12 mouse cellular contexts compared by ENCODE assay signal in the genomic region with DNA sequence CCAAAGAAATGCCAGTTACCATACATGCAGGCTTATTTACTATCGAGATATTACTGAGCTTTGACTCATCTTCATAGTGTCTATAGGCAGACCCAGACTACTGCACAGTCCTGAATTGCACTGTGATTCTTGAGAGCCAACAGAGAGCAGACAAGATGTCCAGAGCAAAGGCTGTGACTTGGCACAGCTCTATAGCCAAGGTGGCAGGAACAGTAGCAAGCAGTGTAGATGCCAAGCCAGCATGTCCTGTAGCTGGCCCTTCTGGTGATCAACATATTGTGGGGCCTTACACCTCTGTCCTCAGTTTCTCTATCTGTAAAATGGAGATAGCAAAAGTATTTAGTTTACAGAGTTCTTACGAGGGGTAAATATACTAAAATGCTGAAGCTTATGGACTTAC.
"Had no signal": no experiment of that assay in that cellular context is flagged by ENCODE, and none has a peak within 500 bp of the region (broad histone marks: within the 10 kb centered on the region; RNA-seq: fewer than 3 reads in every experiment).

No protein-coding gene starts in this region.

- H3K4me2 ChIP-seq: lung, embryonic 14.5 days; midbrain, embryonic 11.5 days; midbrain, embryonic 13.5 days; midbrain, embryonic 15.5 days; neural tube, embryonic 12.5 days had no signal

- H3K9ac ChIP-seq: lung, embryonic 14.5 days; midbrain, embryonic 13.5 days; midbrain, embryonic 15.5 days; neural tube, embryonic 12.5 days had no signal

- ATAC-seq: midbrain, embryonic 13.5 days; midbrain, embryonic 15.5 days had no signal

- H3K36me3 ChIP-seq: midbrain, embryonic 13.5 days; midbrain, embryonic 15.5 days; neural tube, embryonic 12.5 days had no signal

- H3K9me3 ChIP-seq: megakaryocyte, embryonic 14.5 days; midbrain, embryonic 13.5 days; midbrain, embryonic 15.5 days; neural tube, embryonic 12.5 days had no signal

- H3K27ac ChIP-seq: macrophage; midbrain, embryonic 13.5 days; midbrain, embryonic 15.5 days; neural tube, embryonic 12.5 days had no signal

- H3K4me1 ChIP-seq: midbrain, embryonic 13.5 days; midbrain, embryonic 15.5 days had no signal

- DNase-seq: right cerebral cortex, postnatal 14 days; spleen, adult 18-20 months; thymus, adult 2 months; thymus, postnatal 25 days; thymus, postnatal 4 days had no signal

- H3K4me3 ChIP-seq: megakaryocyte, embryonic 14.5 days; midbrain, embryonic 13.5 days; midbrain, embryonic 15.5 days; neural tube, embryonic 12.5 days had no signal

- H3K27me3 ChIP-seq: megakaryocyte, embryonic 14.5 days; midbrain, embryonic 13.5 days; midbrain, embryonic 15.5 days; neural tube, embryonic 12.5 days had no signal
